Mouse (Mus musculus) liver, postnatal 0 days (tissue): ENCODE results near the gene Ccdc33.

ENCODE experiments used
- CTCF ChIP-seq: sonication (generic); IDR thresholded peaks from 2 replicates; pipeline ENCODE4 v1.5.1; 2016; ENCODE audit warnings: antibody characterized with exemption, low read depth
- EP300 ChIP-seq: IDR thresholded peaks from 2 replicates; pipeline ENCODE4 v1.6.1; 2016; ENCODE audit warnings: antibody characterized with exemption, low read depth, mild to moderate bottlenecking

DNA sequence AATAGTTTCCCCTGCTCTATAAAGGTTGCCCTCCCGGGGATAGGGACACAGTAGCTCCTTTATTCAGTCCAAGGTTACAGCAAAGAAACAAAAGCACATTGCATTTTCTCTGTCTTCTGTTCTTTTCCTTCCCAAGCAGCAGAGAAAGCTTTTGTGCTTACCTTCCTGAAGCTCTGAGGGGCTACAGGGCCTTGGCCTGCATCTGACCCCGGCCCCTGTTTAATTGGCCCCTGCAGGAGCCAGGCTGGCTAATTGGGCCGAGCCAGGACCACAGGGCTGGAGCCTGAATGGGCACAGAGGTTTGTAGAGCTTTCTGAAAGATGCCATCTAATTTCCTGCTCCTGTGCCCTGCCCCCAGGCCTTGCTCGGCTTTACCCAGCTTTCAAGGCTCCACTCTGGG lies 77.6 kb downstream of the Ccdc33 start:
- no peak for TF ChIP-seq CTCF
- no peak for TF ChIP-seq EP300
